Mouse (Mus musculus) testis, adult 2 months (tissue): ENCODE results near the gene Unc119. TPM values are rescaled to one million over a fixed set of nuclear protein-coding genes. Genes with fewer than 3 reads are reported as not detected.

Experiments used
- H3K27ac ChIP-seq: fragments of 200-500 bp; 2 replicates; pipeline ENCODE4 v1.5.1; 2012; ENCODE audit warnings: low read depth, low read length; ENCODE audit not compliant: control insufficient read depth, insufficient read depth
- H3K27me3 ChIP-seq: fragments of 200-500 bp; 2 replicates; pipeline ENCODE4 v1.6.1; 2012; ENCODE audit warnings: mild to moderate bottlenecking, low read length, moderate library complexity; ENCODE audit not compliant: control insufficient read depth, insufficient read depth
- H3K36me3 ChIP-seq: fragments of 200-500 bp; 2 replicates; pipeline ENCODE4 v1.6.1; 2012; ENCODE audit warnings: mild to moderate bottlenecking, low read length; ENCODE audit not compliant: control insufficient read depth, insufficient read depth
- H3K4me1 ChIP-seq: fragments of 200-500 bp; 2 replicates; pipeline ENCODE4 v1.6.1; 2012; ENCODE audit warnings: low read length; ENCODE audit not compliant: control insufficient read depth, insufficient read depth
- H3K4me3 ChIP-seq: fragments of 200-500 bp; 2 replicates; pipeline ENCODE4 v1.5.1; 2012; ENCODE audit warnings: low read depth, mild to moderate bottlenecking, low read length, moderate library complexity, mixed read lengths; ENCODE audit not compliant: control insufficient read depth
- CTCF ChIP-seq: fragments of 200-500 bp; IDR thresholded peaks from 2 replicates; pipeline ENCODE4 v1.5.1; 2012; ENCODE audit warnings: low read depth, mild to moderate bottlenecking, inconsistent platforms, low read length, moderate library complexity; ENCODE audit not compliant: control insufficient read depth, insufficient read depth, insufficient replicate concordance
- POLR2A ChIP-seq: fragments of 200-500 bp; IDR thresholded peaks from 2 replicates; pipeline ENCODE4 v1.6.1; 2012; ENCODE audit warnings: low read depth, mild to moderate bottlenecking, inconsistent platforms, low read length, moderate library complexity; ENCODE audit not compliant: control insufficient read depth
- polyA plus RNA-seq: library from polyadenylated mRNA; depleted of rRNA; stranded (reverse); fragments of >200 nt; gene quantifications from 2 replicates; pipeline ENCODE4 v1.2.3, GENCODE M21; 2012

Unc119 gene
- polyA plus RNA-seq, 1 experiment, result 66.7 TPM

- Histone ChIP-seq H3K36me3 (no peaks in the 10 kb centered on the region), H3K27me3 (no peaks in the 10 kb centered on the region), H3K27ac (peak within 1 kb of the TSS; percentile 65; the same call in 1 of the 2 replicates), H3K4me1 (peaks cover 6% of the 10 kb centered on the region), H3K4me3 (peak within 1 kb of the TSS; percentile 92)
- peak; percentile 85 for TF ChIP-seq POLR2A
- TF ChIP-seq CTCF, result no peak
These were observed 15.4 kb upstream of the Unc119 start, which contains the start of gene Pigs for GRCm38 (mm10) chr11:78327634-78328511. TSS of gene Pigs (plus strand) at chr11:78328415.

- Histone ChIP-seq H3K27me3 (no peaks in the 10 kb centered on the region), H3K27ac (peak overlapping the region; percentile 65; the same call in 1 of the 2 replicates), H3K4me3 (peak overlapping the region; percentile 92), H3K4me1 (peaks cover 4% of the 10 kb centered on the region), H3K36me3 (no peaks in the 10 kb centered on the region)
- no peak for TF ChIP-seq POLR2A
- no peak for TF ChIP-seq CTCF
These were observed 14.7 kb upstream of the Unc119 start for GRCm38 (mm10) chr11:78328512-78329056.

- H3K4me3 ChIP-seq, result no peak overlapping the region
- H3K36me3 ChIP-seq, result no peaks in the 10 kb centered on the region
- TF ChIP-seq CTCF (no peak), POLR2A (no peak)
These were observed 10.6 kb upstream of the Unc119 start for GRCm38 (mm10) chr11:78332676-78333075.

GRCm38 (mm10) chr11:78333992-78334391 is 9.3 kb upstream of the Unc119 start:
- TF ChIP-seq POLR2A, result no peak
- TF ChIP-seq CTCF, result no peak
- H3K4me1 ChIP-seq, result peaks cover 2% of the 10 kb centered on the region
- no peak overlapping the region for H3K4me3 ChIP-seq
- no peaks in the 10 kb centered on the region; the same call in 1 of the 2 replicates for H3K36me3 ChIP-seq
- H3K27ac ChIP-seq, result no peak overlapping the region
- H3K27me3 ChIP-seq, result no peaks in the 10 kb centered on the region

More at GRCm38 (mm10) chr11:78332676-78333075, 10.6 kb upstream of the Unc119 start:
- no peaks in the 10 kb centered on the region for H3K27me3 ChIP-seq
- peaks cover 4% of the 10 kb centered on the region for H3K4me1 ChIP-seq
- no peak overlapping the region for H3K27ac ChIP-seq

GRCm38 (mm10) chr11:78337040-78337439 is 6.2 kb upstream of the Unc119 start:
- Histone ChIP-seq H3K36me3 (no peaks in the 10 kb centered on the region; the same call in 1 of the 2 replicates), H3K27me3 (no peaks in the 10 kb centered on the region), H3K4me3 (no peak overlapping the region), H3K27ac (no peak overlapping the region), H3K4me1 (no peaks in the 10 kb centered on the region)
- TF ChIP-seq POLR2A, result no peak
- no peak for TF ChIP-seq CTCF

- Histone ChIP-seq H3K27ac (no peak overlapping the region), H3K4me1 (peaks cover 11% of the 10 kb centered on the region), H3K4me3 (no peak overlapping the region), H3K27me3 (no peaks in the 10 kb centered on the region), H3K36me3 (no peaks in the 10 kb centered on the region; the same call in 1 of the 2 replicates)
- TF ChIP-seq CTCF (no peak), POLR2A (no peak)
These were observed 1.6 kb upstream of the Unc119 start for GRCm38 (mm10) chr11:78341702-78342101.

- peak overlapping the region; percentile 90 for H3K4me3 ChIP-seq
- no peaks in the 10 kb centered on the region for H3K36me3 ChIP-seq
- TF ChIP-seq POLR2A (peak; percentile 25; the same call in 1 of the 2 replicates), CTCF (no peak)
- peak overlapping the region; percentile 87 for H3K27ac ChIP-seq
- no peaks in the 10 kb centered on the region for H3K27me3 ChIP-seq
- peaks cover 13% of the 10 kb centered on the region for H3K4me1 ChIP-seq
These were observed 1.1 kb downstream of the Unc119 start for GRCm38 (mm10) chr11:78344328-78344889.
